Mouse (Mus musculus): Measurements from ENCODE around the gene Rnf168. TPM values are rescaled to one million over a fixed set of nuclear protein-coding genes. Genes with fewer than 3 reads are reported as not detected.

Rnf168 gene
- total RNA-seq, 2 experiments from 2014 or later, result 22.7 to 24.7 TPM

- no peak for DNase-seq (ENCODE audit: low spot score in 2 of 2)
Measured at GRCm38 (mm10) chr16:32312859-32313258, 35.6 kb downstream of the Rnf168 start.

GRCm38 (mm10) chr16:32316601-32317000, 39.3 kb downstream of the Rnf168 start:
- DNase-seq (ENCODE audit: low spot score in 2 of 2), result no peak

GRCm38 (mm10) chr16:32323953-32324352, 46.7 kb downstream of the Rnf168 start:
- DNase-seq (ENCODE audit: low spot score in 2 of 2), result no peak

- DNase-seq (ENCODE audit: low spot score in 2 of 2), result no peak
Measured at GRCm38 (mm10) chr16:32330876-32331670, 53.8 kb downstream of the Rnf168 start.

GRCm38 (mm10) chr16:32332040-32332555, 54.8 kb downstream of the Rnf168 start, which contains the start of gene Ubxn7:
Gene Ubxn7 (plus strand): TSS chr16:32332257.
- peak; percentile 97 for DNase-seq (ENCODE audit: low spot score in 2 of 2)

- peak; percentile 24 to 31 for DNase-seq (ENCODE audit: low spot score in 2 of 2)
Measured at GRCm38 (mm10) chr16:32332556-32333511, 55.6 kb downstream of the Rnf168 start.

GRCm38 (mm10) chr16:32335146-32335545, 57.9 kb downstream of the Rnf168 start:
- no peak for DNase-seq (ENCODE audit: low spot score in 2 of 2)

GRCm38 (mm10) chr16:32336026-32336780, 58.9 kb downstream of the Rnf168 start:
- DNase-seq (ENCODE audit: low spot score in 2 of 2), result no peak

GRCm38 (mm10) chr16:32337001-32337400, 59.7 kb downstream of the Rnf168 start:
- no peak for DNase-seq (ENCODE audit: low spot score in 2 of 2)

GRCm38 (mm10) chr16:32340451-32340850, 63.2 kb downstream of the Rnf168 start:
- DNase-seq (ENCODE audit: low spot score in 2 of 2), result no peak

GRCm38 (mm10) chr16:32345521-32345920, 68.3 kb downstream of the Rnf168 start:
- DNase-seq (ENCODE audit: low spot score in 2 of 2), result no peak

GRCm38 (mm10) chr16:32350776-32351175, 73.5 kb downstream of the Rnf168 start:
- no peak for DNase-seq (ENCODE audit: low spot score in 2 of 2)

Small RNA genes within 50 kb of the gene (microRNA-seq; reads per million reads assigned to microRNA genes)
- gene Mir1946a, result 0 reads per million in 2 experiments

Other genes starting within 250 kb of the Rnf168 start
- gene Pak2, start 198.1 kb upstream of the Rnf168 start, total RNA-seq (2021), result 10 to 100 TPM; 33.3 TPM
- 10 to 100 TPM; 29.2 to 29.7 TPM for gene Pigx, start 177.7 kb upstream of the Rnf168 start, total RNA-seq (2021)
- gene Cep19, start 177.7 kb upstream of the Rnf168 start, total RNA-seq (2021), result 10 to 100 TPM; 61.5 to 65.9 TPM
- 10 to 100 TPM; 10.6 to 11.7 TPM for gene Nrros, start 111.9 kb upstream of the Rnf168 start, total RNA-seq (2021)
- gene Bex6, start 97.6 kb upstream of the Rnf168 start, total RNA-seq (2021), result not detected
- gene Fbxo45, start 30.3 kb upstream of the Rnf168 start, total RNA-seq (2021), result 10 to 100 TPM; 42.8 to 43.1 TPM
- gene Wdr53, start 30.2 kb upstream of the Rnf168 start, total RNA-seq (2021), result 10 to 100 TPM; 10.7 to 12.8 TPM
- under 1 TPM in 1 of 2 experiments, not detected in 1; 0.30 TPM for gene Smco1, start 6.0 kb upstream of the Rnf168 start, total RNA-seq (2021)
- gene Ubxn7, start 54.8 kb downstream of the Rnf168 start, total RNA-seq (2021), result 10 to 100 TPM; 57.1 to 59.4 TPM
- not detected for gene Tm4sf19, start 123.0 kb downstream of the Rnf168 start, total RNA-seq (2021)
- gene Tctex1d2, start 142.2 kb downstream of the Rnf168 start, total RNA-seq (2021), result 10 to 100 TPM; 11.8 to 14.0 TPM
- 10 to 100 TPM; 43.6 to 46.5 TPM for gene Pcyt1a, start 153.5 kb downstream of the Rnf168 start, total RNA-seq (2021)
- not detected for gene Slc51a, start 210.4 kb downstream of the Rnf168 start, total RNA-seq (2021)
- not detected for gene Zdhhc19, start 218.8 kb downstream of the Rnf168 start, total RNA-seq (2021)

Measured in layer of hippocampus, postnatal 14 days (tissue).